Mouse (Mus musculus) cortical plate, adult 2 months (tissue): Measurements from ENCODE around the gene Esrrb. TPM values are rescaled to one million over a fixed set of nuclear protein-coding genes. Genes with fewer than 3 reads are reported as not detected.

Experiments used
- H3K27ac ChIP-seq: fragments of 200-500 bp; 2 replicates; pipeline ENCODE4 v1.5.1; 2012; ENCODE audit warnings: low read length, control low read depth, inconsistent platforms; ENCODE audit not compliant: insufficient read depth
- H3K4me1 ChIP-seq: fragments of 200-500 bp; 2 replicates; pipeline ENCODE4 v1.6.1; 2011; ENCODE audit warnings: low read length; ENCODE audit not compliant: control insufficient read depth, insufficient read depth
- H3K4me3 ChIP-seq: fragments of 200-500 bp; 2 replicates; pipeline ENCODE4 v1.5.1; 2011; ENCODE audit warnings: mild to moderate bottlenecking, low read length, control low read depth; ENCODE audit not compliant: insufficient read depth
- CTCF ChIP-seq: fragments of 200-500 bp; IDR thresholded peaks from 2 replicates; pipeline ENCODE4 v1.5.1; 2011; ENCODE audit warnings: mild to moderate bottlenecking, control low read depth, low read length; ENCODE audit not compliant: insufficient read depth; ENCODE audit errors: extremely low read depth
- POLR2A ChIP-seq: fragments of 200-500 bp; IDR thresholded peaks from 2 replicates; pipeline ENCODE4 v1.6.1; 2011; ENCODE audit warnings: mild to moderate bottlenecking, low read length, control low read depth; ENCODE audit not compliant: insufficient read depth; ENCODE audit errors: extremely low read depth
- polyA plus RNA-seq: library from polyadenylated mRNA; depleted of rRNA; stranded (reverse); fragments of >200 nt; gene quantifications from 2 replicates; pipeline ENCODE4 v1.2.3, GENCODE M21; 2012

The Esrrb gene
- polyA plus RNA-seq, 1 experiment, result 1.2 TPM

DNA sequence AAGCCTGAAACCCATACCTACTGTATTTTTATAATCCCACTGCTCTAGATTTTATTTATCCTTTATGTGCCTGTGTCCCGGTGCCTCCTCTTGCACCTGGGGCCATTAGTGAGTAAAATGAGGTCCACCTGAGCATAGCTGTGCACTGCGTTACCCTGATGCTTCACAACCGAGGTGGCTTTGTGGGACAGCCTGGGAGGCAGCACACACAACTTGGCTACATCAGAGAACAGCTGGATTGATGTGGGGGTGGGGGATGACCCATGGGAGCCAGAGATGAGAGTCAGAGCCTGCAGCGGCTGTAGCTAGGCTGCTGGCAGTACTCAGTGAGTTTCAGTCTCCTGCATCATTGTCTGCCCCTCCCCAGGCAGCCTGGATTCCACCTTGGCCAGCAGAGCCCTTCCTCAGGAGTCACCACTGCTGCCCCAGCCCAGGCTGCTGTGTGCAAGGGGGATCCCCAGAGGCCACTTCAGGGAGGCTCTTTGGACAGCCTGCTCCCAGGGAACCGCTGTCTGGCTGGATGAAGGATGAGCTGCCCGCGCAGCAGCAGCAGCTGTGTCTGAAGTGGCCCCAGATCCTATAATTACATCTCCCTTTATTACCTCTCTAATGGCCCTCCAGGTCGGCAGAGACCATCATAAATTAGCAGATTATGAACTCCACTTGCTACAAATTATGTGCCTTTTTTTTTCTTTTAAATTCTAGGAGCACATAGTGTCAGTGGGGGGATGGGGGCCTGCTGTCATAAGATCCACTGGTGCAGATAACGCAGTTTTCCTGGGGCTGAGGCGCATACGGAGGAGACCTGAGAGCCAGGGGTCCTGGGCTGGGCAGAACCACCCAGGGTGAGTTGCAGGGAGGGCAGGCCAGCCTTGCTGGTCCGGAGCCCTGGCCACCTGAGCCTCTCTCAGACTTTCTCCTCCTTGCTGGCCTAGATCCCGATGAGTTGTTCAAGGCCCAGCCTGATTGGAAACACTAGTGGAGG, 148.7 kb downstream of the Esrrb start:
- TF ChIP-seq POLR2A (no peak), CTCF (no peak)

DNA sequence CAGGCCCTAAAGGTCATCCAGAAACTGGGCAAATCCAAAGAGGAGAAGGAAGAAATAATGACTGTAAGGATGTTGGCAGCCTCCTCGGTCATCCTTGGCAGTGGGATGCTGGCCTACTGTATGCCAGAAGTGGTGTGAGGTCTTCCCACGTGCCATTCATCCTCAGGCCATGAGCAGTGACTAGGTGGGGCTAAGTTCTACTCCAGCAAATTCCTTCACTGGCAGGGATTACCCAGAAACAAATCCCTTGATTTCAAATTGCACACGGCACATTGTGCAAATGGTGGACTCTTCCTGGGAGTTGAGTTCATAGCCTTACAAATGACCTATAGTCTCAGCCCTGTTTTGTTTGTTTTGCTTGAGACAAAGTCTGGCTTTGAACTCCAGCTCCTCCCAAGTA, 151.4 kb downstream of the Esrrb start:
- TF ChIP-seq CTCF (no peak), POLR2A (no peak)
- H3K4me1 ChIP-seq, result no peaks in the 10 kb centered on the region
- H3K27ac ChIP-seq, result no peak overlapping the region
- H3K4me3 ChIP-seq, result no peak overlapping the region

More for the DNA sequence above, 148.7 kb downstream of the Esrrb start:
- Histone ChIP-seq H3K4me1 (no peaks in the 10 kb centered on the region), H3K4me3 (no peak overlapping the region), H3K27ac (no peak overlapping the region)

DNA sequence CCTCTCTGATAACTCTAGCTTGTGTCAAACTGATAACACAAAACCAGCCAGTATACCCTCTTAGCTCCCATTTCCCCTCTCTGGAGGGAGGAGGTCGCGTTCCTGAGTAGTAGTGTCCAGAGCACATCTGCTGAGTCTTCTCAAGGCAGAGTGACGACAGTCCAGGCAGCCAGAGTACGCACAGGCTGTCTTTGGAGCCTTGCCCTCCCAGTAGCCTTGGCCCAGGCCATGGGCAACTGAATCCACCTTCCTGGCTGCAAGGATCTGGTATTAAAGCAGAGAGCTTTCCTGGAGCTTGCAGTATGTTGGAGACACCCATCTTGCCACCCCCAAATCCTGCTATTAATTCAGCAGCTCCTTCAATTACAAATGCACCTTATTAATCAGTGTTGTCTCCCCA, 152.7 kb downstream of the Esrrb start:
- no peaks in the 10 kb centered on the region; the same call in 1 of the 2 replicates for H3K4me1 ChIP-seq
- TF ChIP-seq CTCF, result no peak
- TF ChIP-seq POLR2A, result no peak
- no peak overlapping the region for H3K4me3 ChIP-seq
- H3K27ac ChIP-seq, result no peak overlapping the region

DNA sequence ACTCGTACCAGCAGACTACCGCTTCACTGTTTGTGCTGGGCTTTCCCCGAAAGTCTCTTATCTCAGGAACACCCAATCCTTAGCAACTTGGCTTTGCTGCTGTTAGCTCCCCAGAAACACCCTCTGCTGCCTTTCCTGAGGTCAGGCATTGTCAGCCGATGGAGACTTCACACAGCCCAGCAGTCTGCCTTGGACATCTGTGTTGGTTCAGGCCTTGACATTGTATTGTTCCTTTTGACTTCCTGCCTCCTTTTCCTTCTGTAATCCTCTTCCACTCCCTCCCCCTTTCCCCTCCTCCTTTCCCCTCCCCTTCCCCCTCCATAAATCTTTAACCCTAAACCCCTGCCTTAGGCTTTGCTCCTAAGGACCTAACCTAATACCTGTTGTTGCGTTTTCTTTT, 155.7 kb downstream of the Esrrb start:
- no peak overlapping the region for H3K4me3 ChIP-seq
- TF ChIP-seq CTCF (no peak), POLR2A (no peak)
- H3K4me1 ChIP-seq, result no peaks in the 10 kb centered on the region; the same call in 1 of the 2 replicates
- no peak overlapping the region for H3K27ac ChIP-seq

DNA sequence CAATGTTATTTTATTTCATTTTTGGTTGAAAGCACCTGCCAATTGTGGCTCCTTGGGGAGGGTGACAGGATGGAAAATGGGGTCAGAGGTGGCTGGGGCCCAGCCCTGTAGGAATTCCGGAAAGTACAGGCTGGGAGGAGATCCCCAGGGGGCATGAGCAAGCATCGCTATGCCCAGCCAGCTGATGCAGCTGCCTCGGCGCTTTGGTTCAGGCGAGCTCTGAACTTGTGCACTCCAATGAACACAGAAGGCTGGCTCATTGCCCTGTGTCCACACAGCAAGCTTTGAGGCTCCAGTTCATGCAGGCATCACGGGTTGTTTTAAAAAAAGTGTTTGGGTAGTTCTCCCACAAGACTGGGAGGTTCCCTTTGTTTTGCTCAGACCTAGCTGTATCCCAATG, 156.8 kb downstream of the Esrrb start:
- no peak overlapping the region for H3K4me3 ChIP-seq
- TF ChIP-seq CTCF, result no peak
- no peaks in the 10 kb centered on the region; the same call in 1 of the 2 replicates for H3K4me1 ChIP-seq
- no peak overlapping the region for H3K27ac ChIP-seq

DNA sequence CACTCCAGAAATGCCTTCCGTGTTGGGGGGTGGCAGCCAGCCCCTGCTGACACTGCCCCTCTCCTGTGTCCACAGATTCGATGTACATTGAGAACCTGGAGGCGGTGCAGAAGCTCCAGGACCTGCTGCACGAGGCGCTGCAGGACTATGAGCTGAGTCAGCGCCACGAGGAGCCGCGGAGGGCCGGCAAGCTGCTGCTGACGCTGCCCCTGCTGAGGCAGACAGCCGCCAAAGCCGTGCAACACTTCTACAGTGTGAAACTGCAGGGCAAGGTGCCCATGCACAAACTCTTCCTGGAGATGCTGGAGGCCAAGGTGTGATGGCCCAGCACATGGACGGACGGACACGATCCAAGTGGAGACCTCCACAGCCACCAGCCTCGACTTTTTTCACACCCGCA, 157.8 kb downstream of the Esrrb start:
- no peak overlapping the region for H3K27ac ChIP-seq
- no peak overlapping the region for H3K4me3 ChIP-seq
- TF ChIP-seq CTCF (no peak), POLR2A (no peak)
- H3K4me1 ChIP-seq, result no peaks in the 10 kb centered on the region; the same call in 1 of the 2 replicates

DNA sequence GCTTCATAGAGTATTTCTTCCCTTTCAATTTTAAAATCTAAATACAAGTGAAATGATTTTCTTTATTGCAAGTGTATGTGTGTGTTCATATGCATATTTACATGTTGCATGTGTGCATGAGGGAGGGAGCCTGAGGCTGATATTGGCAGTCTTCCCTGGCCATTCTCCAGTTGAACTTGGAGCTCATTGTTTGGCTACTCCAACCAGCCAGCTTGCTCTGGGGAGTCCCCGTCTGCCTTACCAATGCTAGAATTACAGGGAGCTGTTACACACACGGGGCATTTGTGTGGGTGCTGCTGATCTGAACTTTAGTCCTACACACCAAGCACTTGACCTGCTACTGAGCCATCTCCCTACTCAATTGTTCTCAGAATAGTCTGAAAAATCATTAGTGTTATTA, 173.4 kb downstream of the Esrrb start:
- Histone ChIP-seq H3K27ac (no peak overlapping the region), H3K4me3 (no peak overlapping the region), H3K4me1 (no peaks in the 10 kb centered on the region)
- no peak for TF ChIP-seq CTCF
- TF ChIP-seq POLR2A, result no peak

DNA sequence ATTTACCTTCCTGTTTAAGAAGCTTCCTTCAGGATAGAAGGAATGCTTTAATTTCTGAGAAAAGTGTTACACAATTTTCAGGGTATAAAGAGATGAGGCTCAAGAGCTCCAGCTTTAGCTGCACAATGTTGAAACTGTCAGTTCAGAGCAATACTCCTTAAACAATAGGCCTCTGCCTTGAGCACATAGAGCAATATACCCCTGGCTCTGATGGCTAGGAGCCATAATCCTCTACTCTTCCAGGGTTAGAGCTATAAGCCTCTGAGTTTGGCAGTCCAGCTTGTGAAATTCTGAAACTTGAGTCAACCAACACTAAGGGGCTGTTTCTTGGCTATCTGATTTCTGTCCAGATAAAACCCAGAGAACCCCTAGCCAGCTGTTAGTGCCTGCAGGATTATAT, 176.9 kb downstream of the Esrrb start:
- no peak overlapping the region for H3K4me3 ChIP-seq
- no peaks in the 10 kb centered on the region for H3K4me1 ChIP-seq
- no peak overlapping the region for H3K27ac ChIP-seq
- no peak for TF ChIP-seq CTCF
- TF ChIP-seq POLR2A, result no peak

DNA sequence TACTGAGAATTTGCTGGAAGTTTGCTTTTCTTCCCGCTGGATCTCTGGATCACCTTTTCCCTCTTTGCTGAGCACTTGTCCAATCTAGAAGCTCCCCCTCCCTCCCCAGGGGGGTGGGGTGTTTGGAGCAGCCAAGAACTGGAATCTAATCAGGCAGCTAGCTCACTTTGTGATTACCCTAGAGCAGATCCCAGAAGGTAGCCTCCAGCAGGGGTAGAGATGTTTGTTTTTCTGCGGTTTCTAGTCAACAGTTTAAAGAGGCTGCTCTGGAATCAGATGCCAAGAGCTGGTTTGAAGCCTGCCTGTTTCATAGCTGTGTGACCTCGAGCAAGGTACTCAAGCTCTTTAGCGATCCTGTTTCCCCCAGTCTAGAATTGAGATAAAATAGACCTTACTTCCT, 177.8 kb downstream of the Esrrb start:
- Histone ChIP-seq H3K4me1 (no peaks in the 10 kb centered on the region), H3K4me3 (no peak overlapping the region), H3K27ac (no peak overlapping the region)
- no peak for TF ChIP-seq POLR2A
- no peak for TF ChIP-seq CTCF

DNA sequence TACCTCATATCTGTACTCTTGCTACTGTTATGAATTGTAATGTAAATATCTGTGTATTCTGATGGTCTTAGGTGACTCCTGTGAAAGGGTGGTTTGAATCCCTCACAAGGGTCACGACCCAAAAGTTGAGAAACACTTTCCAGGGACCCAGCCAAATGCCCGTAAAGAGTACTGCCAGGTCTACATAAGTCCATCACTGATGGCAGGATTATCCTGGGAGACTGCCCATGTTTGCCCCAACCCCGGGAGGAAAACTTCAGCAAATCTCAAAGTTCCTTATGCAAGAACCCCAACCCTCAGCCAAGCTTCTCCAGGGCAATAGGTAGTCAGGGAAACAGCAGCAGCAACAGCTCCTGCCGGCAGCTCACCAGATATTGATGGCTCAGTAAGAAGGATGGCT, 178.6 kb downstream of the Esrrb start:
- no peak overlapping the region for H3K27ac ChIP-seq
- no peak overlapping the region for H3K4me3 ChIP-seq
- no peak for TF ChIP-seq POLR2A
- no peak for TF ChIP-seq CTCF
- H3K4me1 ChIP-seq, result no peaks in the 10 kb centered on the region
